Mouse (Mus musculus) intestine, postnatal 0 days (tissue): ENCODE data around the gene Gcnt3. TPM values are rescaled to one million over a fixed set of nuclear protein-coding genes. Genes with fewer than 3 reads are reported as not detected.

Experiments used
- ATAC-seq: fragments of 200-750 bp; cut with Nextera tagmentation; 2 replicates; pipeline ENCODE4 v1.8.0; 2017; ENCODE audit warnings: mild to moderate bottlenecking, moderate TSS enrichment, moderate library complexity
- H3K27ac ChIP-seq: fragments of 300-500 bp; sonication (generic); 2 replicates; pipeline ENCODE4 v1.5.1; 2014; ENCODE audit warnings: mild to moderate bottlenecking, low read depth, low read length, moderate library complexity
- H3K27me3 ChIP-seq: fragments of 300-500 bp; sonication (generic); replicated peaks from 2 replicates; pipeline ENCODE4 v1.6.1; 2014; ENCODE audit warnings: low read length, mixed read lengths; ENCODE audit not compliant: control insufficient read depth, insufficient read depth
- H3K36me3 ChIP-seq: fragments of 300-500 bp; sonication (generic); 2 replicates; pipeline ENCODE4 v1.6.1; 2014; ENCODE audit warnings: mild to moderate bottlenecking, moderate library complexity; ENCODE audit not compliant: control insufficient read depth, insufficient read depth
- H3K4me1 ChIP-seq: fragments of 300-500 bp; sonication (generic); replicated peaks from 2 replicates; pipeline ENCODE4 v1.6.1; 2014; ENCODE audit warnings: antibody characterized with exemption, low read length, mixed read lengths; ENCODE audit not compliant: control insufficient read depth, insufficient read depth
- H3K4me2 ChIP-seq: fragments of 300-500 bp; sonication (generic); replicated peaks from 2 replicates; pipeline ENCODE4 v1.6.1; 2014; ENCODE audit warnings: low read depth, mild to moderate bottlenecking, moderate library complexity
- H3K4me3 ChIP-seq: fragments of 300-500 bp; sonication (generic); 2 replicates; pipeline ENCODE4 v1.5.1; 2014; ENCODE audit warnings: low read depth, low read length
- H3K9ac ChIP-seq: fragments of 300-500 bp; sonication (generic); 2 replicates; pipeline ENCODE4 v1.6.1; 2014; ENCODE audit warnings: mild to moderate bottlenecking, low read depth, low read length
- H3K9me3 ChIP-seq: fragments of 300-500 bp; sonication (generic); 2 replicates; pipeline ENCODE4 v1.6.1; 2016; ENCODE audit warnings: mixed run types; ENCODE audit not compliant: control insufficient read depth
- CTCF ChIP-seq: sonication (generic); IDR thresholded peaks from 2 replicates; pipeline ENCODE4 v1.5.1; 2016; ENCODE audit warnings: low read depth, mild to moderate bottlenecking, control low read depth, antibody characterized with exemption, moderate library complexity
- WGBS: fragments of 180-500 bp; shearing (Covaris S2); extraction: QIAGEN DNeasy Blood & Tissue Kit; methylation state at CpG from one replicate; pipeline ENCODE4 v1.1.7; 2014; 5-methylcytosine and 5-hydroxymethylcytosine counted together
- polyA plus RNA-seq: library from polyadenylated mRNA; unstranded; fragments of >200 nt; fragmentation: Nextera tagmentation; extraction: Ambion mirVana; gene quantifications from 2 replicates; pipeline ENCODE4 v1.2.1, GENCODE M21; 2015

Gcnt3 gene
- polyA plus RNA-seq, 1 experiment from 2014 or later, result 11.0 TPM

DNA sequence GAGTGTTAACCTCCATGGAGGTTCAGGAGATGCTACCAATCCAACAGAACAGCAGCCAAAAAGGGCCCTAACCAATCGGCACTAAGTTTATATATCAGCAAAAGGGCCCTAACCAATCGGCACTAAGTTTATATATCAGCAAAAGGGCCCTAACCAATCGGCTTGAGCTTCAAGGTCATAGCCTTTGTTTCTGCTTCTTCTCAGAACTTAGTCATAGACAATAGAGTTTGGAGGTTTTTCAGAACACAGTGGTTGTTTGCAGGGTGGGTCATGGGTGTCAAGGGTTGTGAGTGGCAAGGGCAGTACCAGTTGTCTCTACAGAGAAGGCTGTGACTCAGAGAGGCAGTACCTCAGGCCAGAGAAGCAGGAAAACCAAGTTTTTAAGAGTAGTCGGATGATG lies 4.2 kb upstream of the Gcnt3 start:
- ATAC-seq, result no peak
- Histone ChIP-seq H3K27ac (no peak overlapping the region), H3K9ac (no peak overlapping the region), H3K4me3 (no peak overlapping the region), H3K4me2 (no peak overlapping the region), H3K36me3 (no peaks in the 10 kb centered on the region), H3K9me3 (no peaks in the 10 kb centered on the region), H3K4me1 (no peaks in the 10 kb centered on the region), H3K27me3 (no peaks in the 10 kb centered on the region)
- WGBS, result 87% methylated on average over 4 of the region's 4 CpGs
- TF ChIP-seq CTCF, result no peak

GRCm38 (mm10) chr9:70040570-70040969 lies 2.7 kb upstream of the Gcnt3 start:
- 87% methylated on average over 11 of the region's 11 CpGs for WGBS

DNA sequence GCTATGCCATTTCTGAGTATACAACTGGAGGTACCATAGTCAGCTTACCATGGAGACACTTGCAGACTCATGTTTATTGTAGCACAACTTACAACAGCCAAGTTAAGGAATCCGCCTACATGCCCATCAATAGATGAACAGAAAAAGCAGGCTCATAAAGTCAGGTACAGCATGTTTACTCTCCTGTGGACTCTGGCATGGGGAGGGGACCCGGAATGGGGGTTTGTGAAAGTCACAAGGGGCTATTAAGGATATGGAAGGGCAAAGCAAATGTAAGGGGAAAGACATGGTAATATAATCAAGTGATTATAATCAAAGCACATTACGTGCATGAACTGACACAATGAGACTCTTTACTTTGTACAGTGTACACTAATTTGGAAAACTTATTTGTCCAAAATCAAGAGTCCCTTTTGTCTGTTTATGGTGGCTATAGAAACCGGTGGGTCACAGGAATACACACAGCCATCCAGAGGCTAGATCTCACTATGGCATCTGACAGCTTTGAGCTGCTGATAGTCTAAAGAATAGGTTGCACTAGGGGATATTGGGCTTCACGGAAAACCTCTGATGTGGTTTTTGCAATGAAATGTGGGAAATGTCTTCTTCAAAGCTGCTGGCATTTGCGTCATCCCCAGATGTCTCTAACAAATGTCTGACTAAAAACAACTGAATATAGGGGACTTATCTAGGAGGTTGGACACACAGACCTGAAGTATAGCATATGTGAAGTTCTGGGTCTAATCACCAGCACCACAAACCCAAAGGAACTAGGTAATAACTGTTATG lies 1.9 kb upstream of the Gcnt3 start:
- Histone ChIP-seq H3K9ac (no peak overlapping the region), H3K9me3 (no peaks in the 10 kb centered on the region), H3K27ac (no peak overlapping the region), H3K4me3 (no peak overlapping the region), H3K27me3 (no peaks in the 10 kb centered on the region), H3K4me1 (no peaks in the 10 kb centered on the region), H3K36me3 (no peaks in the 10 kb centered on the region), H3K4me2 (no peak overlapping the region)
- 49% methylated on average over 6 of the region's 6 CpGs for WGBS
- TF ChIP-seq CTCF, result no peak
- peak; percentile 34; the same call in 1 of the 2 replicates for ATAC-seq

More at GRCm38 (mm10) chr9:70040570-70040969, 2.7 kb upstream of the Gcnt3 start:
- Histone ChIP-seq H3K4me2 (no peak overlapping the region), H3K27me3 (no peaks in the 10 kb centered on the region), H3K9me3 (no peaks in the 10 kb centered on the region), H3K4me3 (no peak overlapping the region), H3K36me3 (no peaks in the 10 kb centered on the region), H3K27ac (no peak overlapping the region), H3K9ac (no peak overlapping the region), H3K4me1 (no peaks in the 10 kb centered on the region)
- TF ChIP-seq CTCF, result peak; percentile 33
- no peak for ATAC-seq

- peak; percentile 52 for TF ChIP-seq CTCF
- WGBS, result 37% methylated on average over 4 of the region's 4 CpGs
- Histone ChIP-seq H3K4me1 (no peaks in the 10 kb centered on the region), H3K4me3 (no peak overlapping the region), H3K9ac (no peak overlapping the region), H3K27ac (no peak overlapping the region; the same call in 1 of the 2 replicates), H3K27me3 (no peaks in the 10 kb centered on the region), H3K4me2 (no peak overlapping the region), H3K36me3 (no peaks in the 10 kb centered on the region), H3K9me3 (no peaks in the 10 kb centered on the region)
- peak; percentile 71 for ATAC-seq
Measured at GRCm38 (mm10) chr9:70036646-70037045, 1.2 kb downstream of the Gcnt3 start.

DNA sequence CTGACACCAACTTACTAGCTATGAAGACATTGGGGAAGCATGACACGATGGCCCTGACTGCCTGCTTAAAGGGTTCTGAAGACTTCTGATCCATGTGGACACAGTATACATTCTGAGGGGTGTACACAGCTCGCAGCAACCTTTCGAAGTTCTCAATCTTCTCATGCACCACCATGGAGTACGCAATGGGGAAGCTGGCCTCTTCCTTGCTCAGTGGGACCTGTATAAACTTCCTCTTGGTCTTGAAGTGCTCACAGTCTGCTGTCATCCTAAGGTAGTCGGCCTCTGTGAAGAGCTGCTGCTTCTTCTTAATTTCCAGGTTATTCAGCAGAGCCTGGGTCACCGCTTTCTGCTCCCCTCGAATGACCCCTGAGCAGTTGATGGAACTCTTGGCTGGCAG lies 3.2 kb downstream of the Gcnt3 start:
- Histone ChIP-seq H3K9me3 (no peaks in the 10 kb centered on the region), H3K27ac (no peak overlapping the region), H3K4me3 (no peak overlapping the region)

DNA sequence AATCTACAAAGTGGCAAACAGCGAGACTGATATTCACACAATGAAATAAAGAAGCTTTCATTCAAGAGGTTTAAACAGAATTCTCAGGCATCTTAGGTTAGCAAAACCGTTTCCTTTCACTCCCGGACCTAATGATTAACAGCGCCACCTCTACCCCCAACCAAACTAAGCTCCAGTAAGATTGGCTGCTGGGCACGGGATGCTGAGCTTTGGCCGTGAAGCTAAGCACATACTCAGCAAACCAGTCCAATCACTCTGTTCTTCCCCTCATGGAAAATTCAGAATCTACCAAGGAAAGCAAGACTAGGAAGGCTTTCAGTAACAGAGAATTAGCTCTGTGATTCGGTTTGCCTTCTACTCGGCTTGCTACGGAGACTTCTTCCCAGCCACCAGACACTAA lies 4.8 kb downstream of the Gcnt3 start:
- ATAC-seq, result no peak
- no peak overlapping the region for H3K9ac ChIP-seq
- no peaks in the 10 kb centered on the region for H3K9me3 ChIP-seq
- no peak for TF ChIP-seq CTCF
- H3K36me3 ChIP-seq, result no peaks in the 10 kb centered on the region
- 51% methylated on average over 9 of the region's 9 CpGs for WGBS
- no peaks in the 10 kb centered on the region for H3K4me1 ChIP-seq
- H3K27me3 ChIP-seq, result no peaks in the 10 kb centered on the region
- H3K27ac ChIP-seq, result no peak overlapping the region
- no peak overlapping the region for H3K4me2 ChIP-seq
- H3K4me3 ChIP-seq, result no peak overlapping the region

More for the DNA sequence above, 3.2 kb downstream of the Gcnt3 start:
- Histone ChIP-seq H3K36me3 (no peaks in the 10 kb centered on the region), H3K4me2 (no peak overlapping the region), H3K27me3 (no peaks in the 10 kb centered on the region), H3K4me1 (no peaks in the 10 kb centered on the region), H3K9ac (no peak overlapping the region)
- no peak for ATAC-seq
- 88% methylated on average over 7 of the region's 7 CpGs for WGBS
- TF ChIP-seq CTCF, result no peak
